Mouse (Mus musculus): ENCODE data around the gene Rfx8. TPM values are rescaled to one million over a fixed set of nuclear protein-coding genes. Genes with fewer than 3 reads are reported as not detected.
A peak's percentile ranks its signal among the peaks of the same experiment; 100 is the strongest.

The Rfx8 gene
- total and polyA plus RNA-seq, 2 experiments from 2014 or later = 0.10 to 0.39 TPM

DNA sequence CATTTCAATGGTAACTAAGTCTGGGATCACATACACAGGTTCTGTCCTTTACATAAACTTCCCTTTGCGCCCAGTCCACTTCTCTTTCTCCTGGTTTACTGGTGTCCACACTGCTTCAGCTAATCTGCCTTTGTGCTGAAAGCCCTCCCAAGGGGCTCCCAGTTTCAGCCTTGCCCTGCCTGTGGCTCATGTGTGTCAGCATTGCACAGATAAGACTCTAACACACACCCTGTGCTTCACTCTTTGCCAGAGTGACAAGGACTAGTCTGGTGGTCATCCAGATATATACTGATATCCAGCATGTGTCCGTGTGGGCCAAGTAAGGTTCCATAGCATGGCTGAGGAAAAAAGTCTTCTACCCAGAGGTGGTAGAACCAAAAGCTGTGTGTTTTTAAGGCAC, 14.7 kb upstream of the Rfx8 start:
- Histone ChIP-seq H3K36me3 (ENCODE audit: insufficient read depth, low read length) (no peaks in the 10 kb centered on the region), H3K27ac (peak overlapping the region; percentile 60; the same call in 1 of the 2 replicates), H3K4me2 (ENCODE audit: low read depth, low read length) (no peak overlapping the region), H3K4me1 (ENCODE audit: insufficient read depth, low read length) (peaks cover 3% of the 10 kb centered on the region), H3K27me3 (ENCODE audit: insufficient read depth, low read length) (no peaks in the 10 kb centered on the region), H3K4me3 (ENCODE audit: low read length) (no peak overlapping the region), H3K9me3 (ENCODE audit: low read length) (no peaks in the 10 kb centered on the region), H3K9ac (replicated peaks; ENCODE audit: low read length) (no peak overlapping the region)
- no peak for ATAC-seq
- TF ChIP-seq CTCF (IDR thresholded peaks at IDR 0.05; ENCODE audit: low read depth) = no peak
- DNase-seq (ENCODE audit: low spot score) = no peak
- 54% methylated on average over 2 of the region's 2 CpGs for WGBS

DNA sequence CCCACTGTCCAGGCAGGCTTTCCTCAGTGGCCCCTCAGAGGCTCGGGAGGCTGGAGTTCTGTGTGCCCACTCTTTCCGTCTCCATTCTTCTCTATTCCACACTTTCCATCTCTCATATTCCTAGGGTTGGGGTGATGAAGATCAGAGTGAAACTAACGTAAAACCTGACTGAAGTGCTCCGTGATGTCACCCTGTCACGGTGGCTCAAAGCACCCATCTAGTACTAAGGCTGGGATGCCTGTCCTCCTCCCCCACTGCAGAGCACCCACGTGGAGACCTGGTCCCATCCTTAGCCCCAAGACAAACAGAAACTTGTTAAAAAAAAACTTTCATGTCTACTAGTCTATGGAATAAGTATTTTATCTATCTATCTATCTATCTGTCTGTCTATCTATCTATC, 14.1 kb upstream of the Rfx8 start:
- WGBS = 87% methylated on average over 6 of the region's 6 CpGs
- TF ChIP-seq CTCF (IDR thresholded peaks at IDR 0.05; ENCODE audit: low read depth) = no peak

DNA sequence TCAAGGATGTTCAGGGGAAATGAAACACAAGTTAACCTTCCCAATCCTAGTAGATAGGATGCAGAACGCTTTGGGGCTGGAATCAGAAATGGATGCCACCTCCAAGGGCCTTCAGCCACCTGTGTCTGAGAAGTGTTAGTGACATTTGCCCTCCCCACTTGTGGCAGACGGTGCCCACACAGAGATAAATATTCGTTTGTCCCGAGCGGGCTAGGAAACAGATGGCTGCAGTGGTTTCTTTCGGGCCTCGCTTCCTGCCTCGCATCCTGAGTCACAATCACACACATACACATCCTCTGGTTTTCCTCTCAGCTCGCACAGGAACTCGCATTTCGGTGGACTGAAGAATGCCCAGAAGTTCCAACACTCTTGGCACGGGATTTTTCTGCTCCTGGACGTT, 13.5 kb upstream of the Rfx8 start:
- ATAC-seq (no peak), DNase-seq (ENCODE audit: low spot score) (no peak)
- no peak overlapping the region for H3K4me3 ChIP-seq (ENCODE audit: low read length)
- no peaks in the 10 kb centered on the region for H3K36me3 ChIP-seq (ENCODE audit: insufficient read depth, low read length)
- H3K9ac ChIP-seq (replicated peaks; ENCODE audit: low read length) = no peak overlapping the region
- H3K4me1 ChIP-seq (ENCODE audit: insufficient read depth, low read length) = no peaks in the 10 kb centered on the region; the same call in none of the 2 replicates
- no peak overlapping the region for H3K4me2 ChIP-seq (ENCODE audit: low read depth, low read length)
- no peaks in the 10 kb centered on the region for H3K27me3 ChIP-seq (ENCODE audit: insufficient read depth, low read length)
- WGBS = 85% methylated on average over 13 of the region's 13 CpGs
- TF ChIP-seq CTCF (IDR thresholded peaks at IDR 0.05; ENCODE audit: low read depth) = no peak
- H3K27ac ChIP-seq = no peak overlapping the region
- no peaks in the 10 kb centered on the region for H3K9me3 ChIP-seq (ENCODE audit: low read length)

More for the DNA sequence above, 14.1 kb upstream of the Rfx8 start:
- no peak overlapping the region for H3K4me3 ChIP-seq (ENCODE audit: low read length)
- ATAC-seq (no peak), DNase-seq (ENCODE audit: low spot score) (no peak)
- H3K4me2 ChIP-seq (ENCODE audit: low read depth, low read length) = no peak overlapping the region
- no peaks in the 10 kb centered on the region; the same call in none of the 2 replicates for H3K4me1 ChIP-seq (ENCODE audit: insufficient read depth, low read length)
- no peak overlapping the region for H3K27ac ChIP-seq
- no peak overlapping the region for H3K9ac ChIP-seq (replicated peaks; ENCODE audit: low read length)
- no peaks in the 10 kb centered on the region for H3K27me3 ChIP-seq (ENCODE audit: insufficient read depth, low read length)
- H3K9me3 ChIP-seq (ENCODE audit: low read length) = no peaks in the 10 kb centered on the region
- H3K36me3 ChIP-seq (ENCODE audit: insufficient read depth, low read length) = no peaks in the 10 kb centered on the region

DNA sequence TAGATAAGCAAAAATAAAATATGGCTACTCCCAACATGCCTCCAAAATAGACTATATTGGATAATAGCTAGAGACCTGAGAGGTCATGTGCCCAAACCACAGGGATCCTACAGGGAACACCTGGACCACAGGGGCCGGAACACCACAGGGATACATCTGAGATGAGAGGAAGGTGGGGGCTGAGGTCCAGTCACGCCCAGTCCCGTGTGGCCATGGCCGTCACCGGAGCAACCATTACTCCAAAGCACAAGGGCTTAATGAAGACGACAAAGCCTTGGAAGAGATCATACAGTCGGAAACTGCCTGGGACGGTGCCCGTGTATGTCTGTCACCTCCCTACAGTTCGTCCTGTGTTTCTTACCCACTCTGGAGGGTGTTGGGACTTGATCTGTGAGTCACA, 13.1 kb upstream of the Rfx8 start:
- H3K4me2 ChIP-seq (ENCODE audit: low read depth, low read length) = no peak overlapping the region
- no peak overlapping the region for H3K4me3 ChIP-seq (ENCODE audit: low read length)
- no peak overlapping the region for H3K27ac ChIP-seq
- no peaks in the 10 kb centered on the region for H3K9me3 ChIP-seq (ENCODE audit: low read length)
- H3K27me3 ChIP-seq (ENCODE audit: insufficient read depth, low read length) = no peaks in the 10 kb centered on the region
- DNase-seq (ENCODE audit: low spot score) = no peak
- no peak for ATAC-seq
- TF ChIP-seq CTCF (IDR thresholded peaks at IDR 0.05; ENCODE audit: low read depth) = no peak
- H3K36me3 ChIP-seq (ENCODE audit: insufficient read depth, low read length) = no peaks in the 10 kb centered on the region
- H3K9ac ChIP-seq (replicated peaks; ENCODE audit: low read length) = no peak overlapping the region
- H3K4me1 ChIP-seq (ENCODE audit: insufficient read depth, low read length) = no peaks in the 10 kb centered on the region; the same call in none of the 2 replicates
- 79% methylated on average over 10 of the region's 10 CpGs for WGBS

DNA sequence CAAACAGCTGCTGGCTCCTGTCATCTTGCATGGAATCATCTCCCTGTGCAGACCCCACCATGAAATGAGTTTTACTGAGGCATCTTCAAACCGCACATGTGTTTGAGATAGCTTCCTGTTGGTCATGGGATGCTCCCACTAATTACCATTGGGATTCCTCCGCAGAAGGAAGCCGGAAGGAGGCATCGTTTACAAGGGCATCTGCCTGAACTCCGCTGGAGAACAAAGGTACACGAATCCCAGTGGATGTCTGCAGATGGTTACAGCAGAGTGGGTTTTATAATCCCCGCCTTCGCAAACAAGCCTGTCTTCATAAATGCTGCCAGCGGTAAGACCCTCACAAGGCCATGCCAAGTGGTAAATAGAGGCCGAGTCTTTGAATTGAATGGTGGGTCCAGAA, 11.3 kb upstream of the Rfx8 start:
- Histone ChIP-seq H3K4me1 (ENCODE audit: insufficient read depth, low read length) (no peaks in the 10 kb centered on the region; the same call in none of the 2 replicates), H3K27me3 (ENCODE audit: insufficient read depth, low read length) (no peaks in the 10 kb centered on the region), H3K9ac (replicated peaks; ENCODE audit: low read length) (no peak overlapping the region), H3K9me3 (ENCODE audit: low read length) (no peaks in the 10 kb centered on the region), H3K36me3 (ENCODE audit: insufficient read depth, low read length) (no peaks in the 10 kb centered on the region), H3K4me2 (ENCODE audit: low read depth, low read length) (no peak overlapping the region), H3K4me3 (ENCODE audit: low read length) (no peak overlapping the region), H3K27ac (no peak overlapping the region)
- DNase-seq (ENCODE audit: low spot score) (no peak), ATAC-seq (no peak)
- no peak for TF ChIP-seq CTCF (IDR thresholded peaks at IDR 0.05; ENCODE audit: low read depth)
- 48% methylated on average over 10 of the region's 10 CpGs for WGBS

DNA sequence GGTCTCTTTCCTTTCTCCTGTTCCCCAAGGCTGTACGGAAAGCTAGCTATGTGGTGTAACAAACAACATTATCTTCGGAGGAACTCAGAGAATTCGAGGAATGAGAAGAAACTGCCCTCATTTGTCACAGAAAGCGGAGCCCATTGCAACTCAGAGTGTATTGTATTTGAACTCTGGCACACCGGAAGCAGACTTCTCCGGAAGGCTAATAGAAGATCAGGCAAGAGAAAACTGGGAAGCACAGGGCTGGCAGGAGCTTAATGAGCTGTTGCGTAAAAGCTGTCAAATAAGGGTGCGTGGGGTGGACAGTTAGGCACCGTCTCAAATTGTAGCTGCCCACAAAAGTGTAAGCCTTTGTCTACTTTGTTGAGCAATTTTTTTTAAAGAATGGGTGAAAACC, 10.7 kb upstream of the Rfx8 start:
- H3K36me3 ChIP-seq (ENCODE audit: insufficient read depth, low read length) = no peaks in the 10 kb centered on the region
- no peaks in the 10 kb centered on the region for H3K27me3 ChIP-seq (ENCODE audit: insufficient read depth, low read length)
- H3K27ac ChIP-seq = no peak overlapping the region
- H3K9ac ChIP-seq (replicated peaks; ENCODE audit: low read length) = no peak overlapping the region
- TF ChIP-seq CTCF (IDR thresholded peaks at IDR 0.05; ENCODE audit: low read depth) = no peak
- no peak overlapping the region for H3K4me3 ChIP-seq (ENCODE audit: low read length)
- DNase-seq (ENCODE audit: low spot score) = no peak
- no peak for ATAC-seq
- H3K4me1 ChIP-seq (ENCODE audit: insufficient read depth, low read length) = no peaks in the 10 kb centered on the region; the same call in none of the 2 replicates
- no peak overlapping the region for H3K4me2 ChIP-seq (ENCODE audit: low read depth, low read length)
- WGBS = 49% methylated on average over 9 of the region's 9 CpGs
- H3K9me3 ChIP-seq (ENCODE audit: low read length) = no peaks in the 10 kb centered on the region

DNA sequence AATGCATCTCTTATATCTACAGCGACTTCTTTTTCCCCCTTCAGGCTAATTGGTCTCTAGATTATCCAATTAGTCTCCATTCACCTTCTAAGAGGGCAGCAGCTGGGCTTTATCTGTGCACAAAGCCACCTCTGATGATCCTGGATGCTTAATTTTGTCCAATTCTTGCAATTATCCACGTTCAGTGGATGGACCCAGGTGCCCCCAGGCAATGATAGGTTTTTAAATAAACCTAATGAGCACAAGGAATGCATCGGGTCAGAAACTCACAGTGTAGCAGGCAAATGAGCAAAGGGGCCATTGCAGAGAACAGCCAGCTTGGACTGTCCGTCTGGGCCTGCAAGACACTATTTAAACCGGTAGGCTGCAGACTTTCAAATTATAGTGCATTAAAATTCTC, 10.1 kb upstream of the Rfx8 start:
- Histone ChIP-seq H3K27ac (no peak overlapping the region), H3K9me3 (ENCODE audit: low read length) (no peaks in the 10 kb centered on the region), H3K36me3 (ENCODE audit: insufficient read depth, low read length) (no peaks in the 10 kb centered on the region), H3K4me3 (ENCODE audit: low read length) (no peak overlapping the region), H3K4me1 (ENCODE audit: insufficient read depth, low read length) (no peaks in the 10 kb centered on the region; the same call in 1 of the 2 replicates), H3K4me2 (ENCODE audit: low read depth, low read length) (no peak overlapping the region), H3K9ac (replicated peaks; ENCODE audit: low read length) (no peak overlapping the region), H3K27me3 (ENCODE audit: insufficient read depth, low read length) (no peaks in the 10 kb centered on the region)
- DNase-seq (ENCODE audit: low spot score) (no peak), ATAC-seq (no peak)
- TF ChIP-seq CTCF (IDR thresholded peaks at IDR 0.05; ENCODE audit: low read depth) = no peak
- WGBS = 53% methylated on average over 5 of the region's 5 CpGs

Data from hindbrain, postnatal 0 days (tissue).